Mouse (Mus musculus): ENCODE results near the gene Med6. TPM values are rescaled to one million over a fixed set of nuclear protein-coding genes. Genes with fewer than 3 reads are reported as not detected.
A peak's percentile ranks its signal among the peaks of the same experiment; 100 is the strongest.
"Not testable (repeated sequence)": the region's sequence is repeated elsewhere in the genome, so short reads cannot be mapped to it uniquely, and the experiment has no call there.

Med6 gene
- total RNA-seq, 1 experiment from 2014 or later: 76.1 TPM

- ATAC-seq (replicated peaks; ENCODE audit: low read depth, poor library complexity, severe bottlenecking): no peak
Observed at GRCm38 (mm10) chr12:81567931-81568330, 26.9 kb downstream of the Med6 start.

DNA sequence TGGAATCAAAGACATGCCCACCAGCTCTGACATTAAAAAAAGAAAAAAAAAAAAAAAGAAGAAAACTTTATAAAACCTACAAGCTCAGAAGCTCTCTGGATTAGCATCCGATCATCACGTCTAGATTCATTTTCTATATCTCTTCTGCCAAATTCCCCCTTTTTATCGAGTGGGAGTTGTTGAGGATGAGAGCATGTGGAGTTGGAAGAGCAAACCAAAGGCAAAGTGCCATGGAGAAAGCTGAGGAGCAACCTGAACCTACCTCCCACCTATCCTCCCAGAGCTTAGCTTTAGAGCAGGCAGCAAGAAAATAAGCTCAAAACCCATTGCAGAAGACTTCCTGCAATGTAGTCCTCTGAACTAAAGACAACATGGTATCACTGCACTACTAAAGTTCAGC lies 30.6 kb downstream of the Med6 start:
- ATAC-seq (replicated peaks; ENCODE audit: low read depth, poor library complexity, severe bottlenecking): no peak

- no peak for ATAC-seq (replicated peaks; ENCODE audit: low read depth, poor library complexity, severe bottlenecking)
Observed at GRCm38 (mm10) chr12:81549286-81549685, 45.5 kb downstream of the Med6 start.

DNA sequence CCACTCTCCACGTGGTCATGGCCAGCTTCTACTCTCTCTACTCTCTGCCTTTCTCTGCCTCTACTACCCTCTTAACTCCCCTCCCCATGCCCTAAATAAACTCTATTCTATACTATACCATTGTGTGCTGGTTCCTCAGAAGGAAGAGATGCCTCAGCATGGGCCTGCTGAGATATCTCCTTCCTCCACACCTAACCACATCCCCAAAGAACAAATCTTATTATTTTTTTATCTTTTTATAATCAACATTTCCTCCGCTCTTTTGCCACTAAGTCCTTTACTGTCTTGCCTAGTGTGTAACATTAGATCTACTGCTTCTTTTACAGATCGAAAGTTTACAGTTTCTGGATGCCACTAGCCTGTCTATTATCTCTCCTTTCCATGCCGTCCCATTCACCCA lies 47.6 kb downstream of the Med6 start:
- 0 out of 2 replicates have a peak, but pooled peaks have one; percentile 11 for ATAC-seq (replicated peaks; ENCODE audit: low read depth, poor library complexity, severe bottlenecking)

- no peak for ATAC-seq (replicated peaks; ENCODE audit: low read depth, poor library complexity, severe bottlenecking)
Observed at GRCm38 (mm10) chr12:81533029-81533419, 61.8 kb downstream of the Med6 start.

- ATAC-seq (replicated peaks; ENCODE audit: low read depth, poor library complexity, severe bottlenecking): peak; percentile 96
Observed at GRCm38 (mm10) chr12:81532316-81533028, 62.3 kb downstream of the Med6 start, which contains the start of the genes Gm20498 and Synj2bp. TSS of gene Gm20498 (minus strand) at chr12:81532905. TSS of gene Synj2bp (minus strand) at chr12:81532911.

GRCm38 (mm10) chr12:81530587-81530986 lies 64.2 kb downstream of the Med6 start:
- ATAC-seq (replicated peaks; ENCODE audit: low read depth, poor library complexity, severe bottlenecking): not testable (repeated sequence)

Other genes with a start within 250 kb of the Med6 start
- gene Gm4787, start 215.5 kb downstream of the Med6 start, total RNA-seq (2017): 0.37 and 1.2 TPM in 2 replicates
- gene Adam4, start 173.1 kb downstream of the Med6 start, total RNA-seq (2017): 0.46 and 0.92 TPM in 2 replicates
- 98.0 and 150 TPM in 2 replicates for gene Cox16, start 109.9 kb downstream of the Med6 start, total RNA-seq (2017)
- gene Gm20498, start 62.1 kb downstream of the Med6 start, total RNA-seq (2017): 24.3 and 24.4 TPM in 2 replicates
- gene Synj2bp, start 62.1 kb downstream of the Med6 start, total RNA-seq (2017): 42.8 and 50.6 TPM in 2 replicates
- gene Adam21, start 26.5 kb downstream of the Med6 start, total RNA-seq (2017): not detected in 2 replicates
- not detected in 2 replicates for gene Ttc9, start 36.2 kb upstream of the Med6 start, total RNA-seq (2017)
- gene Map3k9, start 186.2 kb upstream of the Med6 start, total RNA-seq (2017): 0.34 and 0.91 TPM in 2 replicates

Measured in common myeloid progenitor, adult 5-6 weeks (primary cell).